Mouse (Mus musculus): ENCODE data around the gene Lgals4. TPM values are rescaled to one million over a fixed set of nuclear protein-coding genes. Genes with fewer than 3 reads are reported as not detected.
A peak's percentile ranks its signal among the peaks of the same experiment; 100 is the strongest.

Gene Lgals4
- polyA plus RNA-seq, 1 experiment from 2014 or later = 4.8 TPM

GRCm38 (mm10) chr7:28801901-28802670, 31.6 kb upstream of the Lgals4 start:
- Histone ChIP-seq H3K4me3 (ENCODE audit: control insufficient read depth in 1 of 2, insufficient read depth in 1 of 2, low read depth in 1 of 2, low read length in 2 of 2) (no peak overlapping the region), H3K4me1 (ENCODE audit: control insufficient read depth in 2 of 2, insufficient read depth in 2 of 2, low read length in 2 of 2) (peaks cover 14 to 31% of the 10 kb centered on the region in 2 experiments), H3K36me3 (ENCODE audit: control insufficient read depth, insufficient read depth, low read length) (no peaks in the 10 kb centered on the region), H3K9ac (ENCODE audit: low read length) (peak overlapping the region; percentile 47; the same call in 1 of the 2 replicates), H3K9me3 (ENCODE audit: control insufficient read depth, low read length) (no peaks in the 10 kb centered on the region), H3K27ac (replicated peaks in 1 of 2; ENCODE audit: control insufficient read depth in 1 of 2, insufficient read depth in 1 of 2, low read depth in 2 of 2, low read length in 2 of 2) (peak overlapping the region; percentile 90 to 93), H3K4me2 (ENCODE audit: low read length) (peak overlapping the region; percentile 40), H3K27me3 (ENCODE audit: control insufficient read depth, insufficient read depth, low read length) (no peaks in the 10 kb centered on the region)
- no peak for ATAC-seq (ENCODE audit: insufficient number of reproducible peaks, insufficient read depth, low FRiP score, low read depth)
- WGBS = 31% methylated on average over 10 of the region's 10 CpGs

- no peaks in the 10 kb centered on the region for H3K27me3 ChIP-seq (ENCODE audit: control insufficient read depth, insufficient read depth, low read length)
- peak overlapping the region; percentile 47; the same call in 1 of the 2 replicates for H3K9ac ChIP-seq (ENCODE audit: low read length)
- peak overlapping the region; percentile 90 to 93 for H3K27ac ChIP-seq (replicated peaks in 1 of 2; ENCODE audit: control insufficient read depth in 1 of 2, insufficient read depth in 1 of 2, low read depth in 2 of 2, low read length in 2 of 2)
- H3K4me1 ChIP-seq (ENCODE audit: control insufficient read depth in 2 of 2, insufficient read depth in 2 of 2, low read length in 2 of 2) = peaks cover 20 to 36% of the 10 kb centered on the region in 2 experiments
- no peak overlapping the region for H3K4me3 ChIP-seq (ENCODE audit: control insufficient read depth in 1 of 2, insufficient read depth in 1 of 2, low read depth in 1 of 2, low read length in 2 of 2)
- peak overlapping the region; percentile 40 for H3K4me2 ChIP-seq (ENCODE audit: low read length)
- 8% methylated on average over 10 of the region's 10 CpGs for WGBS
- no peaks in the 10 kb centered on the region for H3K36me3 ChIP-seq (ENCODE audit: control insufficient read depth, insufficient read depth, low read length)
- peak; percentile 58; the same call in 1 of the 2 replicates for ATAC-seq (ENCODE audit: insufficient number of reproducible peaks, insufficient read depth, low FRiP score, low read depth)
- no peaks in the 10 kb centered on the region for H3K9me3 ChIP-seq (ENCODE audit: control insufficient read depth, low read length)
Observed at GRCm38 (mm10) chr7:28802846-28803588, 30.6 kb upstream of the Lgals4 start.

GRCm38 (mm10) chr7:28803756-28804155, 29.9 kb upstream of the Lgals4 start:
- WGBS = 39% methylated on average over 4 of the region's 4 CpGs
- no peaks in the 10 kb centered on the region for H3K36me3 ChIP-seq (ENCODE audit: control insufficient read depth, insufficient read depth, low read length)
- no peaks in the 10 kb centered on the region for H3K9me3 ChIP-seq (ENCODE audit: control insufficient read depth, low read length)
- no peak for ATAC-seq (ENCODE audit: insufficient number of reproducible peaks, insufficient read depth, low FRiP score, low read depth)
- H3K4me2 ChIP-seq (ENCODE audit: low read length) = no peak overlapping the region
- H3K4me1 ChIP-seq (ENCODE audit: control insufficient read depth in 2 of 2, insufficient read depth in 2 of 2, low read length in 2 of 2) = peaks cover 22 to 39% of the 10 kb centered on the region in 2 experiments
- peak overlapping the region; percentile 87 to 93 for H3K27ac ChIP-seq (replicated peaks in 1 of 2; ENCODE audit: control insufficient read depth in 1 of 2, insufficient read depth in 1 of 2, low read depth in 2 of 2, low read length in 2 of 2)
- H3K9ac ChIP-seq (ENCODE audit: low read length) = no peak overlapping the region
- no peaks in the 10 kb centered on the region for H3K27me3 ChIP-seq (ENCODE audit: control insufficient read depth, insufficient read depth, low read length)
- no peak overlapping the region for H3K4me3 ChIP-seq (ENCODE audit: control insufficient read depth in 1 of 2, insufficient read depth in 1 of 2, low read depth in 1 of 2, low read length in 2 of 2)

GRCm38 (mm10) chr7:28806869-28807268, 26.8 kb upstream of the Lgals4 start:
- H3K27ac ChIP-seq (replicated peaks in 1 of 2; ENCODE audit: control insufficient read depth in 1 of 2, insufficient read depth in 1 of 2, low read depth in 2 of 2, low read length in 2 of 2) = no peak overlapping the region

GRCm38 (mm10) chr7:28807641-28808220, 25.9 kb upstream of the Lgals4 start:
- peak overlapping the region; percentile 68 to 71 for H3K4me3 ChIP-seq (ENCODE audit: control insufficient read depth in 1 of 2, insufficient read depth in 1 of 2, low read depth in 1 of 2, low read length in 2 of 2)
- H3K4me1 ChIP-seq (ENCODE audit: control insufficient read depth in 2 of 2, insufficient read depth in 2 of 2, low read length in 2 of 2) = peaks cover 22 to 34% of the 10 kb centered on the region in 2 experiments
- H3K36me3 ChIP-seq (ENCODE audit: control insufficient read depth, insufficient read depth, low read length) = peaks cover 10% of the 10 kb centered on the region
- H3K4me2 ChIP-seq (ENCODE audit: low read length) = peak overlapping the region; percentile 97
- no peaks in the 10 kb centered on the region for H3K9me3 ChIP-seq (ENCODE audit: control insufficient read depth, low read length)
- WGBS = 40% methylated on average over 7 of the region's 8 CpGs
- ATAC-seq (ENCODE audit: insufficient number of reproducible peaks, insufficient read depth, low FRiP score, low read depth) = no peak
- H3K9ac ChIP-seq (ENCODE audit: low read length) = peak overlapping the region; percentile 93
- H3K27me3 ChIP-seq (ENCODE audit: control insufficient read depth, insufficient read depth, low read length) = no peaks in the 10 kb centered on the region
- peak overlapping the region; percentile 100 for H3K27ac ChIP-seq (replicated peaks in 1 of 2; ENCODE audit: control insufficient read depth in 1 of 2, insufficient read depth in 1 of 2, low read depth in 2 of 2, low read length in 2 of 2)

More at GRCm38 (mm10) chr7:28806869-28807268, 26.8 kb upstream of the Lgals4 start:
- Histone ChIP-seq H3K9ac (ENCODE audit: low read length) (no peak overlapping the region), H3K4me2 (ENCODE audit: low read length) (no peak overlapping the region), H3K4me3 (ENCODE audit: control insufficient read depth in 1 of 2, insufficient read depth in 1 of 2, low read depth in 1 of 2, low read length in 2 of 2) (no peak overlapping the region), H3K4me1 (ENCODE audit: control insufficient read depth in 2 of 2, insufficient read depth in 2 of 2, low read length in 2 of 2) (peaks cover 20 to 33% of the 10 kb centered on the region in 2 experiments), H3K36me3 (ENCODE audit: control insufficient read depth, insufficient read depth, low read length) (peaks cover 1% of the 10 kb centered on the region), H3K27me3 (ENCODE audit: control insufficient read depth, insufficient read depth, low read length) (no peaks in the 10 kb centered on the region), H3K9me3 (ENCODE audit: control insufficient read depth, low read length) (no peaks in the 10 kb centered on the region)
- no peak for ATAC-seq (ENCODE audit: insufficient number of reproducible peaks, insufficient read depth, low FRiP score, low read depth)
- 81% methylated on average over 4 of the region's 4 CpGs for WGBS

- Histone ChIP-seq H3K4me2 (ENCODE audit: low read length) (peak within 1 kb of the TSS; percentile 97), H3K9ac (ENCODE audit: low read length) (peak within 1 kb of the TSS; percentile 93), H3K4me3 (ENCODE audit: control insufficient read depth in 1 of 2, insufficient read depth in 1 of 2, low read depth in 1 of 2, low read length in 2 of 2) (peak within 1 kb of the TSS; percentile 68 to 71), H3K4me1 (ENCODE audit: control insufficient read depth in 2 of 2, insufficient read depth in 2 of 2, low read length in 2 of 2) (peaks cover 21 to 34% of the 10 kb centered on the region in 2 experiments), H3K36me3 (ENCODE audit: control insufficient read depth, insufficient read depth, low read length) (peaks cover 17% of the 10 kb centered on the region), H3K27me3 (ENCODE audit: control insufficient read depth, insufficient read depth, low read length) (no peaks in the 10 kb centered on the region), H3K27ac (replicated peaks in 1 of 2; ENCODE audit: control insufficient read depth in 1 of 2, insufficient read depth in 1 of 2, low read depth in 2 of 2, low read length in 2 of 2) (peak within 1 kb of the TSS; percentile 100), H3K9me3 (ENCODE audit: control insufficient read depth, low read length) (no peaks in the 10 kb centered on the region)
- peak; percentile 10 for ATAC-seq (ENCODE audit: insufficient number of reproducible peaks, insufficient read depth, low FRiP score, low read depth)
- WGBS = 3% methylated on average over 27 of the region's 35 CpGs
Observed at GRCm38 (mm10) chr7:28808221-28808941, 25.3 kb upstream of the Lgals4 start, which contains the start of gene Hnrnpl. Hnrnpl (plus strand) TSS chr7:28808541.

GRCm38 (mm10) chr7:28808957-28809393, 24.7 kb upstream of the Lgals4 start:
- peak overlapping the region; percentile 97 for H3K4me2 ChIP-seq (ENCODE audit: low read length)
- H3K4me1 ChIP-seq (ENCODE audit: control insufficient read depth in 2 of 2, insufficient read depth in 2 of 2, low read length in 2 of 2) = peaks cover 24 to 34% of the 10 kb centered on the region in 2 experiments
- H3K27me3 ChIP-seq (ENCODE audit: control insufficient read depth, insufficient read depth, low read length) = no peaks in the 10 kb centered on the region
- H3K36me3 ChIP-seq (ENCODE audit: control insufficient read depth, insufficient read depth, low read length) = peaks cover 23% of the 10 kb centered on the region
- H3K27ac ChIP-seq (replicated peaks in 1 of 2; ENCODE audit: control insufficient read depth in 1 of 2, insufficient read depth in 1 of 2, low read depth in 2 of 2, low read length in 2 of 2) = peak overlapping the region; percentile 100
- peak overlapping the region; percentile 68 to 71 for H3K4me3 ChIP-seq (ENCODE audit: control insufficient read depth in 1 of 2, insufficient read depth in 1 of 2, low read depth in 1 of 2, low read length in 2 of 2)
- ATAC-seq (ENCODE audit: insufficient number of reproducible peaks, insufficient read depth, low FRiP score, low read depth) = peak; percentile 75
- H3K9me3 ChIP-seq (ENCODE audit: control insufficient read depth, low read length) = no peaks in the 10 kb centered on the region
- peak overlapping the region; percentile 93 for H3K9ac ChIP-seq (ENCODE audit: low read length)
- under 1% methylated on average over 29 of the region's 32 CpGs for WGBS

All from heart, embryonic 14.5 days (tissue).